Mouse (Mus musculus) neutrophil, adult 83 days (primary cell): Measurements from ENCODE around the gene Olfr452. TPM values are rescaled to one million over a fixed set of nuclear protein-coding genes. Genes with fewer than 3 reads are reported as not detected.

ENCODE experiments used
- total RNA-seq, 2 experiments: library from RNA; stranded (reverse); gene quantifications; one replicate each; pipeline ENCODE4 v1.2.4; 2023

Olfr452 gene
- total RNA-seq, result not detected

DNA sequence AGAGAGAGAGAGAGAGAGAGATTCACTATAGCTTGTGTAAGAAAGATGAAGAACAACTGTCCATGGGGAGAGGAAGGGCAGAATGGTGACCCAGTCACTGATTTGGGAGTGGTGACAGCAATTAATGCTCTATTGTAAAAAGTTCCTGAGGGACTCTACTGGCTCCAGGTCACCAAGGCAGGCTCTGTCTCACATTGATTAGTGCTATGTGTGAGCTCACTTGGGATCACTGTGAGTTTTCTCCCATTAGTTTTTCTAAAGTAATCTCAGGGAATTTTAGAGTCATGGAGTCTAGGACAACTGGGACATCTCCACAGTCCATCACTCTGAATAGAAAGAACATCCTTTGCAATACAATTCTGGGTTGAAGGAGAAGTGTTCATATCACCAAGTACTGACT, at the start of gene Olfr452:
Olfr452 (plus strand) TSS at position 301 of the 400 bp plus-strand sequence.

DNA sequence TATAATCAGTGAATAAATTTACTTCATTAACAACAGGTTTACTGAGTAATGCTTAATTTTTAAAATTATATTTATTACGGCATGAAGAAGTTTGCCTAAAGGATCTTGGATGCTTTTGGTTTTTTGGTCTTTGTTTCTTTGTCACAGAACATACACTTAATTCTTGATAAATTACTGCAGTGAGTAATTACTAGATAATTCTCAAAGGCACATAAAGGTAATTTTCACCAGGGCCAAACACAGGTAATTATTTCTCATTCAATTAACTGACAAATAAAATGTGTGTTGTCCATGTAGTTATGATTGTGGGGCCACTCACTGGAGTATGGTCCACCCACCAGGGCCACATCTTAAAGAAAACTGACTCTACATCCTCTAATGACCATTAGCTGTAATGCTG, 45.8 kb upstream of the Olfr452 start, which contains the start of gene Olfr453:
Olfr453 (plus strand) TSS at position 301 of the 400 bp plus-strand sequence.

GRCm38 (mm10) chr6:42756104-42756503, 28.8 kb upstream of the Olfr452 start, which contains the start of gene Olfr38:
Gene Olfr38, plus strand, starts transcription at chr6:42756404.

GRCm38 (mm10) chr6:42811639-42812038, 26.7 kb downstream of the Olfr452 start, which contains the start of gene Olfr450:
Gene Olfr450, plus strand, starts transcription at chr6:42811939.

GRCm38 (mm10) chr6:42834084-42834483, 49.2 kb downstream of the Olfr452 start, which contains the start of gene Olfr449:
Gene Olfr449, plus strand, starts transcription at chr6:42834384.

Other genes starting within 250 kb of the Olfr452 start
- not detected for gene Olfr455, start 237.5 kb upstream of the Olfr452 start, total RNA-seq
- gene Tcaf3, start 187.4 kb upstream of the Olfr452 start, total RNA-seq, result not detected
- gene Tcaf2, start 139.8 kb upstream of the Olfr452 start, total RNA-seq, result under 1 TPM in 1 of 2 experiments, not detected in 1; 0.42 TPM
- gene Tcaf1, start 75.0 kb upstream of the Olfr452 start, total RNA-seq, result under 1 TPM in 1 of 2 experiments, not detected in 1; 0.15 TPM
- gene Olfr453, start 45.7 kb upstream of the Olfr452 start, total RNA-seq, result not detected
- not detected for gene Olfr38, start 28.7 kb upstream of the Olfr452 start, total RNA-seq
- gene Olfr450, start 26.8 kb downstream of the Olfr452 start, total RNA-seq, result not detected
- gene Olfr449, start 49.3 kb downstream of the Olfr452 start, total RNA-seq, result not detected
- gene Olfr448, start 105.3 kb downstream of the Olfr452 start, total RNA-seq, result not detected
- not detected for gene Olfr447, start 123.8 kb downstream of the Olfr452 start, total RNA-seq
- not detected for gene Olfr446, start 136.3 kb downstream of the Olfr452 start, total RNA-seq
- gene Olfr444, start 164.0 kb downstream of the Olfr452 start, total RNA-seq, result not detected